Mouse (Mus musculus) layer of hippocampus, adult 9-10 months (tissue): ENCODE measurements around the gene Eif4g2.

Source experiments
- DNase-seq: peaks from one replicate; pipeline ENCODE4 v3.0.0; 2022; ENCODE audit warnings: low spot score

The Eif4g2 gene

DNA sequence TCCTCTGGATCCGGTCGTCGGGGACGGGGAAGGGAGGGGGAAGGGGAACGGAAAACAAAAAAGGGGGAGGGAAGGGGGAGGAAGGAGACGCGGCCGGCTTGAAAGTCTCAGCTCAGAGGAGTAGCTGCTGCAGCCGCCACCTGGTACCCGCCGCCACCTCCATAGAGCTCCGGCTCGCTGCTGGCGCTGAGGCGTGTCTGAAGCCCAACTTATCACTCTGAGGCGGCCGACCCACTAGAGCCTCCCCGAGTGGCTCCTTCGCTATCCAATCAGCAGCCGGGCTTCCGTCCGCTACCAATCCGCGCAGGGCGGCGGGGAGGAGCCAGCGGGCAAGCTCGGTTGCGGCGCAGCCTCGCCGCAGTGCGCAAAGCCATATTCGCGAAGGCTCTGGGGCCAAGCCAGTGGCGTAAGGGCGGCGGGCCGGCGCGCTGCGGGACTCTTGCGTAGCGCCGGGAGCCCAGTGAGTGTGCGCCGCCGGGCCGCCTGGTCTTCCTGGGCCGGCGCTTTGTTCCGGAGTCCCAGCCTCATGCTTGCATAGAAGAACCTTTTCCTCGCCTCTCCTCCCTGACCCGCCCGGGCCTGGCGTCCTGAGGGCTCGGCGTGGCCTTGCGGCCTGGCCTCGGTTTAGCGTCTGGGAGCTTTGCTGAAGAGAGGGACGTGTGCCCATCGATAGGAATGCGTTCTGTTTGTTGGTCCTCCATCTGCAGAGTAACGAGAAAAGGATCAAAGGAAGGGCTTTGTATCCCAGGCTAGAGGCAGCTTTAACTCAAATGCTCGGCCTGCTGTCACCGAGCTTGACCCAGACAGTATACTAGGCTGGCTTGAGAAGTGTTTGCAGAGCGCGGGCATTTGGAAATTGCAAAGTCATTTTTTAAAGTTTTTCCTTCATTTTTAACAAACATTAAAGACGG, at the start of gene Eif4g2:
Eif4g2 (minus strand) TSS at position 209 of the 911 bp plus-strand sequence.
- DNase-seq: peak; percentile 97

DNA sequence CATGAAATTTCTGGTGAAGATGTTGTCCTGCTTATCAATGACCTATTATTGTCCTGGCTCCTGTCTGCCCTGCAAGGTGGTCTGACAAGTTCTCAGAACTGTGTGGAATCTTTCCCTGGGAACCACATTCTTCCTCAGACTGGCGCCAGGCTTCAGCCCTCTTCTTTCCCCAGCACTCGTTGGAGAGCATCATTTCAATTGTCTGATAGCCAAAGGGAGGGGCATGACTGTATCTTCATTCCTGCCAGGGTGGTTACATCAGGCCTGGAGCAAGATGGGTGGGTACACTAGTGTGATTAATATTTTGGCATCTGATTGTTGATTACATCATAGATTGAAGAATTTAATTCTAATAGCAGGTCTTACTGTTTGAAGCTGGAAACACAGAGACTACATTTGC, 49.8 kb upstream of the Eif4g2 start:
- no peak for DNase-seq

DNA sequence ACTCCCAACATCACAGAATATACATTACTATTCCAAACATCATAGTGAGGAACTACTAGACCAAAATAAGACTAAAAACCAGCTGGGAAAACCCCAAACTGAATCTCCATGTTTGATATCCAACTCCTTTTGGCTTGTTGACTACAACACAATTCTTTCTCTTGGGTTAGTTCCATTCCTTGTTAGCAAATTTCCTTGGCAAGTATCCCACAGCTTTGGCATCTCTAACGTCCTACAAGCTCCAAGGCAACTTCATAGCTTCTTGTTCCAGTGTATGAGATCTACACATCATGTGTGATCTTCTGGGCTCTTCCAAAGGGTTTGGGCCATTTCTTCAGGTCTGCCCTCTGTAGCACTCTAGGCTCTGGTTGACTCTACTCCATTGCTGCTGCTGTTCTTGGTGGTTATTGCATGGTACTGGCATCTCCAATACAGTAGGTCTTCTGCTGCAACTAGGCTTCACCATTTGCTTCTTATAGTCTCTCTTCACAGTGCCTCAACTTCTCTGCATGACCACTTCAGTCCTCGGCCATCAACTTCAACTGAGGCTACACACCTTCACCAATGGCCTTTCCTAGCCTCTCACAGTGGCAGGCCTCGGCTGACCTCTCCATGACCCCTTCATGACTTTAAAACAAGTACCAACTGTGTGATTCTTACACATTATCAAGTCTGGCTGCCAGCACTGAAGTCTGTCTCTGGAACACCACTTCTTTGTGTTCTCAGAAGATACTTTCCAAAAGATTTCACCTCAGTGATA, 44.0 kb upstream of the Eif4g2 start:
- DNase-seq: no peak

DNA sequence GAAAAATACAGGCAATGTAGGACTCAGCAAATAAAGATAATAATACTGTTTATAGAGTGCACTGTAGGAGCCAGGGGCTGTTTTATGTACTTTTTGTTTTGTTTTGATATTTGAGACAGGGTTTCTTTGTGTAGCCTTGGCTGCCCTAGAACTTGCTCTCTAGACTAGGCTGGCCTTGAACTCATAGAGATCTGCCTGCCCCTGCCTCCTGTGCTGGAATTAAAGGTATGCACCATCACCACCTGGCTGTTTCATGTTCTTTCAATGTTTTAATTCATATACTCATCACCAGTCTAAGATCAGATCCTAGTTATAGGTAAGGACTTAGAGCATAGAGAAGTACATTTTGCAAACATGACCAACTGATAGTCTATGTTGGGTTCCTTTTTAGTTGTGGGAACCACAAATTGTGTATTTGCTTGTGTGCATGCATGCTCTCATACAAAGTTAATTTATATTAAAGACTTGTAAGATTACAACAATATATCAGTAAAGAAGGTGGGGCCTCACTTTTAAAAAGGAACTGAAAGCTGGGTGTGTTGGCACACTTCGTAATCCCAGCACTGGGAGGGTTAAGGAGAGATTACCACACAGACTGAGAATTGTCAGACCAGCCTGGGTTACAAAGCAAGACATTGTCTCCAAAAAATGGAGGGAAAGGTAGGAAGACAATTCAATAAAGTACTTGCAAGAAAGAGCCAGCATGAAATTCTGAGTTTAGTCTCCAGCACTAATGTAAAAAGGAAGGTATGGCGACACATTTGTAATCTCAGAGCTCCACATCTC, 41.1 kb upstream of the Eif4g2 start:
- no peak for DNase-seq

DNA sequence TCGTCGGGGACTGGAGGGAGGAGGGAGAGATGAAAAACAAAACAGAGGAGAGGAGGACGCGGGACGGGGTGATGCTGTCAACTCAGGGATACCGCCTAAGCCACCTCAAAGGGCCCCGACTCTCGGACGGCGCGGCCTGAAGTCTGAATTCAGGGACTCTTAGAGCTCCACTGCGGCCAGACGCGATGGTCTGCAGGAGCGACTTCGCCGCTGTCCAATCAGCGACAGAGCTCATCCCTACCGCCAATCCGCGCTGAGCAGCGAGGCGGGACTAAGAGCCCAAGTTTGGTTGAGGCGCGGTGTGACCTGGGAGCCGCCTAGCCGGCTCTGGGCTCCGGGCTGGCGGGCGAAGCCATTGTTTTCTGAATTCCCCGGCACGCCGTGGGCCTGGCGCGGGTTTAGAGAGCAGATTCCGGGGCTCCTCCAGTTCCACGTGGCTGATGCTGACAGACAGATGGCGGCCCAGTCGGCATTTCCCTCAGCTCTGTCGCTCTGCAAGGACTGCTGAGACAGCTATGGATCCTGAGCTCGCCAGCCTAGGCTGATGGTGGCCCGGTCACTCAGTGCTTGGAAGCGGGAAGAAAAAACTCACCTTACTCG, 39.8 kb upstream of the Eif4g2 start:
- peak; percentile 93 for DNase-seq

DNA sequence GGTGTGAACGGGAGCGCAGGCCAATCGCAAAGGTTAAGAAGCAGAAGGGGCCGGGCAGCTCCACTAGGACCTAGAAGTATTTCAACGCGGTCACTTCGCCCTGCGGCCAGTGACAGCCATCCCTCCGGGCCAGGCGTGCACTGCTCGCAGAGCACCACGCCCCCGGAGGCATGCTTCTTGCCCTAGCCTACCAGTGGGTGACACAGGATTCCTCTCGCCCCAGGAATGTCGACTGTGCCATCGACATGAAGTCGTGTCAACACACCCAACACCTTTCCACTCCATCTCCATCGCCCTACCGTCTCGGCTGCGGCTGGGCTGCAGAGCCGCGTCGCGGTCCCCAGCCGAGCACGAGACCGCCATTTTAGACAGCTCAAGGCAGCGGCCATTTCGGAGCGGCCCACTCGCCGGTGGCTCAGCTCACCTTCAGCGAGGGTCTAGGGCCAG, 39.3 kb upstream of the Eif4g2 start:
- DNase-seq: peak; percentile 61

DNA sequence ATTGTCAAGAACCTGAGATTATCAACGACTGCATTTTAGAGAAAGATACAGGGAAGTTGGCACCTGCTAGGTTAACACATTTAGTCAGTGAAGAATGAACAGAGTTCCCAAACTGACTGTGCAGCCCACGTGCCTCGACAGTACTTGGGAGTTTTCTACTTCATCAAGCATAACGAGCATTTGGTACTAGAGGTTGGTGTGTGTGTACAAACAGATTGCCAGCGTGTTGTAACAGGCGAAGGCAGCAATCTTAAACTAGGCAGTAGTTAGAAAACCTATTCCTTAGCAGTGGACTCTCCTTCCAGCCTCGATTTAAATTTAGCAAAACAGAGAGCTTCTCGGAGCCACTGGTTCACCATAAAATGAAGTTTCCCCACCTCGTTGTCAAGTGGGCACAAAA, 38.7 kb upstream of the Eif4g2 start:
- DNase-seq: no peak

DNA sequence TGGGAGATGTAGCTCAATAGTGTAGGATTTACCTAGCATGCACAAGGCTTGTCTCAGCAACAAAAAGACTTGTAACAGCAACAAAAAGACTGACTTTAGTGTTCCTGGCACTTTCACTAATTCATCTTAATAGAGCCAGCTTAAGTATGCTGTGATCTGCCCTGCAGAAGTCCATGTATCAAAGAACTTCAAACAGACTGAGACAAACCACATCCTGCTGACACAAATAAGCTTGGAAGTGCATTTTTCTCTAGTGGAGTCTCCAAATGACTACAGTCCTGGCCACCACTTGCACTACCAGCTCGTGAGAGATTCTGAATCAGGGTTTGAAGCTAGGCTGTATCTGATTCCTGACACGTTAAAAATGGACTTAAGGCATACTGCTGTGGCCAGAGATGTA, 26.7 kb upstream of the Eif4g2 start:
- DNase-seq: no peak

DNA sequence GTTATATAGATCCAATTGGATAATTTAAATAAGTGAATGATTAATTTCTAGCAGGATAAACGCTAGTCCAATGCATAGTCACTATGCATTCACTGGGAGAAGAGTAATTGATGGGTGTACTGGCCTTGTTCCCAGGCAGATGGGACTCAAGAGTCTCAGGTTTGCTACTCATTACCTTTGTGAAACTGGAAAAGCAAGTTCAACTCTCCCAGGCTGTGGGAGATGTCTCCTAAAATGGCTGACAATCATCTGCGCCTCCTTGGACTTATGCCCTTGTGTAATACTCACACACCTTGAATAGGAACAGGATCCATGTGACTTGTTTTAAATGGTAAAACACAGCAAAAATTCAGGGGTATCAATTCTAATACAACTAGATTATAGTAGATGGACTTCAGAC, 26.3 kb upstream of the Eif4g2 start:
- DNase-seq: no peak

DNA sequence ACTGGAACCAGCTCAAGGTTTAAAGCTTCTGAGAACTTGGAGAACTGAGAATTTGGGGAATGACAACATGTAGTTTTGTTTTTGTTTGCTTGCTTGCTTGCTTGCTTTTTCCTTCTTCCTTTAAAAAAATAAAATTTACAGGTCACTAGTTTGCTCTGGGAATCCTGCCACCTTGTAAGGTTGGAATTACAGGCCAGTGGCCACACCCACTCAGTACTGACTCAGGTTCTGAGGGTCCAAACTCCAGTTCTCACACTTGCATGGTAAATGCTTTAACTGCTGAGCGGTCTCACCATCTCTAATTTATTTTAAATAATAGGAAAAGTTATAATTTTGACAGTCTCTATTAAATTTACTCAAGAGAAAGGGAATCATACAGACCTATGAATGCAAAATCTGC, 15.4 kb upstream of the Eif4g2 start:
- DNase-seq: no peak

DNA sequence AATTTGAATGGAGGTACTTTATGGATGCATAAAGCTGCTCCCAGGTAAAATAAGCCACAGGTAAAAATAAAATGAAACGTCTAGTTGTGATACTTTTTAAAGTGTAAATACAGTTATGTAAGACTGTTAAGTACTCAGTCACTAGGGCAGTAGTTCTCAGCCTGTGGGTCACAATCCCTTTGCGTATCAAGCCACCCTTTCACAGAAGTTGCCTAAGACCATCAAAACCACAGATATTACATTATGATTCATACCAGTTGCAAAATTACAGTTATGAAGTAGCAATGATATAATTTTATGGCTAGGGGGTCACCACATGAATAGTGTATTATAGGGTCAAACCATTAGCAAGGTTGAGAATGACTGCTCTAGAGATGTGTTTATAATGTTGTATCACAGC, 12.3 kb upstream of the Eif4g2 start:
- DNase-seq: no peak

DNA sequence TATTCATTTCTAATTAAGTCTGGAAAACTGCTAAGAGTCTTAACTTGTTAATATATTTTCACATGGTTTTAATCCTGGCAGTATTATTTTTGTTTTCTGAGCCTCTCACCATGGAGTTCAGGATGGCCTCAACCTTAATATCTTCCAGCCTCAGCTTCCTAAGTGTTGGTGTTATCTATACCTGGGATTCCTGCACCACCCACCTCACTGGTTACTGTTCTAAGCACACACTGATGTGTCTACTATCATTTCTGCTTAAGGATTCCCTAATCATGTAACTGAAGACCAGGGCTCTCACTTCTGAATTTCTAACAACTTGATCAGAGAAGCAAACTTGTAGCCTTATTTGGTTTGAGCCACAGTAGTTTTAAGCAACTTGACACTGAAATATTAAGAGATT, 2.3 kb upstream of the Eif4g2 start:
- DNase-seq: no peak

DNA sequence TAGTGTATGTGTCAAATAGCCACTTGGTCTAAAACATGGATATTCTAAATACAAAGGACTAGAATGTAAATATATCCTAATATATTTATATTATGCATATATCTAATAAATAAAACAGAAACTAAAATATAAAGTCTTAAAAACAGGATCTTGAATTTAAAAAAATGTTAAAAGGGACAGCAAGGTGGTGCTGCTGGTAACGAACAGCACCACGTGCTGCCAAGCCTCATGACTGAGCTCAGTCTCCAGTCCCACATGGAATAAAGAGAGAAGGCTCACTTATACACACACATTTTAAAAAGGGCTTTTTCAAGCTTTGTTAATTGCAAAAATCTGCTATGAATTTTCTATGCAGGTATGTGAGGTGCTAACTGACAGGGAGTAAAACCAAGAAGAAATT, 1.6 kb upstream of the Eif4g2 start:
- DNase-seq: no peak

DNA sequence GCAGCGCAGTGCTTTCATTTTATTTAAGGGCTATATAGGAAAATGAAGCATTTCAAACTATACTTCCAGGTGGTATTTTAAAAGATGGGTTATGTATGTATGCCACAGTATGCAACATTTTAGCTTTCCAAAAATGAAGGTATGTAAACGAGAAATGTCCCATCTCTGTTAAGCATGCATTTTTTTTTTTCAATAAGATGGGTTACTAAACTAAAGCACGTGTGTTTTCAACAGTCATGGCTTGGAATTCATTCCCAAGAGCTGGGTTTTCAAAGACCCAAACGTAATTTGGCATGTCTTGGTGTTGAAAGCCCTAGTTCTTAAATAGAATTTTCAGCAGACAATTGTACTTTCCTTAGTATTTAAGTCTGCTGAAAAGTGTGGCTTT, 897 bp upstream of the Eif4g2 start:
- DNase-seq: no peak

DNA sequence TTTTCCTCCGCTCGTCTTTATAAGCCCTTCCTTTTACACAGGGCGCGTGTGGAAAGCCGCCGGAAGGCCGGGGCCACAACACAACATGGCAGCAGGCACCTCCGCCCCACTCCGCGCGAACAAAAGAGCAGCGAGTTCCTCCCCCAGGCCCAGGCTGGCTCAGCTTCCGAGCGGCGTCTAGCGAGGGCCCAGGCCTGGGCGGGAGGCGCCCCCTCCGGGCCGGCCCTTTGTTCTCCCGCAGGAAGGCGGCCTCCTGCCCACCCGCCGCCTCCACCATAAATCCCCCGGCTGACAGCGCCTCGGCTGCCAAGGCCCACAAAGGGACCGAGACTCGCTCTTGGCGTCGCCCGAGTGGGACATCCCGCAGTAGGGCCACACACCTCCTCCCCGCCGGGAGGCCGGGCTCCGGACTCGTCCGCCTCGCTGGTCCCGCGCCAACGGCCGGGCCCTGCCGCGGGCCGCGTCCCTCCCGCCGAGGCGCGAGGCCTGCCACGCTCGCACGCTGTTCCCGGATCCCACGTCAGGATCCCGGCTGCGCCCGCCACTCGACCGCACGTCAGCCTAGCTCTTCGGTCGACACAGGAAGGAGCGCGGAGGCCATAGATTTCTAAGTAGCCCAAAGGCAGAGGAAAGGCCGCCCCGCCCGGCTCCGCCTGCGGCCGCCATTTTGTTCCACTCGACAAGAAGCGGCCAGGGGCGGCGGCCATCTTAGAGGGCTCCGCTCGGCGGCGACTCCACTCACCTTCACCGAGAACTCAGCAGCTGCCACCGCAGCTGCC, 598 bp downstream of the Eif4g2 start:
- DNase-seq: peak; percentile 67

DNA sequence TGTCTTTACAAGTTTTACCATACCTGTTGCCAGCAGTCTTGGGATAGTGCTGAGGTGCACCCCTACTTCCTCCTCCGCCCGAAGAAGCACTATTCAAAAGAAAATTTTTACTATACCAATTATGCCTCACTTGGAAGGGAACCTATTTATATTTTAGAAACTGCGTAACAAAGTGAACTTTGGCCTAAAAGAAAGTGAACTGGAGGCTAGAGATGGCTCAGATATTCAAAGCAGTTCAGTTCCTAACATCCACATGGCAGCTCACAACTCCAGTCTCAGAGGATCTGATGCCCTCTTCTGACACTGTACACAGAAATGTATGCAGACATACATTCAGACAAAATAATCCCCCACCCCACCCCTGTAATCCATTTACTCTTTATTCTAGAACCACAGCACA, 2.0 kb downstream of the Eif4g2 start:
- no peak for DNase-seq

DNA sequence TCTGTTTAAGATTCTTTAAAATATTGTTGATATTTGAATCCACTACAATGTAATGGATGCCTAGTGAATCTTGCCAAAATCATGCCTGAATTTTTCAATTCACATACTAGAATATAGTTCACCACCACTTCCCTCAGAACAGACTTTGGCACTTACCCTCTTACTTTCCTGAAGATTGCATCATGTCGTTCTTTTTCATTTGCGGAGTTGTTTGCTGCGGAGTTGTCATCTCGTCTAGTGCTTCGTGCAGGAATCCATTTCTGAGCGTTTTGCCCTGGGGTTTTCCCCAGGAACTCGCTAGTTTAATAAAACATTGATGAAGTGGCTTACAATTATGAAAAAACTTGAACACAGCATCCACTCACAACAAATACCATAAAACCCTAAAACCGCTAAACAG, 2.8 kb downstream of the Eif4g2 start:
- DNase-seq: no peak

DNA sequence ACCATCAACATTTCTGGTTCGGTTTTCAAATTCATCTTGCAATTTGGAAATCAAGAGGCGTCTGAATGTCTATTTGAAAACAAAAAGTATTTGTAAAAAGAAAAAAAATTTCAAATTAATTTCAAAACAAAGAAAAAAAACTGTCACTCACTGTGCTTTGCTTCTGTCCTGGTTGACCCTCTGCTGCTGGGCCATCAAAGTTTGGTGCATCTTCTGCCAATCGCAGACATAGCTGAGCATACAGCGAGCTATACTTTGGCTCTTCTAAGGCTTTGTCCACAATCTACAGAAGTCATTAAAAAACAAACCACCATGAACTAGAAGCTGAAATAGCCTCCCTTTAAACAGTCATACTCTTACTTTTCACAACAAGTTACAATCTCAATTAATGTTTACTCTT, 4.6 kb downstream of the Eif4g2 start:
- no peak for DNase-seq

DNA sequence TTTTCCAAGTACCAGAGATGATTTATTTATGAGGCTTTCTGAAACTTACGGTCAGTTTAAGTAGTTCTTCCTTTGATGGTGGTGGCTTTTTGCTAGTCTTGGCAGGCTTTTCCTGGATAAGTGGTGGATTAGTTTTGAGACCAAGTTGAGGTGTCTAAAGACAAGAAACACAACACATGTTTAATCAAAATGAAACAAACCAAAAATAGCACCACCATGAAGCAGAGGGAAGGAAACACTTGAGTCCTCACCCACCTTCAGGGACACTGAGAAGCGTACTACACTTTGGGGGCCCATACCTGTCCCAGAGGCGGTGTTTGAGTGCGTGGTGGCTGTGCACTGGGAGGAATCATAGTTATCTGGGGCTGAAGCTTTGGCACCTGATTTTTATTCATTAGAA, 7.5 kb downstream of the Eif4g2 start:
- DNase-seq: no peak

DNA sequence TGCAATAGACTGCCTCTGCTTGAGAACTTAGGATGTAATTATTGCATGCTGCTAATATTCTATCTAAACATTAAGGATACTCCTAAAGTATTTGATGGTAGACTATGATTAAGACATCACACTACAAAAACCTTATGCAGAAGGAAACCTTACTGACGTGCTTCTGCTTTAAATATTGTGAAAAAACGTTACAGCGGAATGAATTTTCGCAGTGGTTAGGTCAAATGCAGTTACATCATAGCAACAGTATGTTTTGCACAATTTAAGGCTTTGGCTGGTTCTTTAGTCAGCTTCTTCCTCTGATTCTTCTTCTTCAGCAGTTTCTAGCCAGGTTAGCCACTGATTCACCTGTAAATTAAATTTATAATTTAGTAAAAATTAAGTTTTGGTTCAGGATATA, 10.4 kb downstream of the Eif4g2 start:
- DNase-seq: no peak

DNA sequence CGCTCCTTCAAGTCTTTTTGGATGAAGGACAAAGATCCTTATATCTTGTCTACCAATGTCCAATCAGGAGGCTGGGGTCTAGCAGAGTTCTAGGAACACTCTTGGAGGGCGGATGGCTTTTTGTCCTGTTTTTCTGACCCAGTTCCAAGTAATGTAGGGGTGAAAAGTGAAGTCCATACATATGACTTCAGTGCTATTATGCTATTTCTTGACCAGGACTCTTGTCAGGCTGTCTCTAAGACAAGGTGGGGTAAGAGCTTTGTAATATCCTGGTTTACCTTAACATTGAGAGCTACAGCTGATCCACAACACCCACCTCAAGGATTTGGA, 12.7 kb downstream of the Eif4g2 start:
- no peak for DNase-seq
